Mouse (Mus musculus) forebrain, embryonic 15.5 days (tissue): ENCODE results near the gene Pomp. TPM values are rescaled to one million over a fixed set of nuclear protein-coding genes. Genes with fewer than 3 reads are reported as not detected.
"Not testable (repeated sequence)": the region's sequence is repeated elsewhere in the genome, so short reads cannot be mapped to it uniquely, and the experiment has no call there.

Experiments used
- ATAC-seq: fragments of 200-750 bp; cut with Nextera tagmentation; replicated peaks from 2 replicates; pipeline ENCODE4 v1.8.0; 2017; ENCODE audit warnings: mild to moderate bottlenecking, moderate TSS enrichment, moderate library complexity
- H3K27ac ChIP-seq: fragments of 300-500 bp; sonication (generic); replicated peaks from 2 replicates; pipeline ENCODE4 v1.5.1; 2015; ENCODE audit warnings: mild to moderate bottlenecking, inconsistent platforms
- H3K27me3 ChIP-seq: fragments of 300-500 bp; sonication (generic); 2 replicates; pipeline ENCODE4 v1.6.1; 2015; ENCODE audit warnings: inconsistent platforms
- H3K36me3 ChIP-seq: fragments of 300-500 bp; sonication (generic); 2 replicates; pipeline ENCODE4 v1.6.1; 2015; ENCODE audit warnings: mild to moderate bottlenecking, inconsistent platforms
- H3K4me1 ChIP-seq: fragments of 300-500 bp; sonication (generic); 2 replicates; pipeline ENCODE4 v1.6.1; 2015; ENCODE audit warnings: inconsistent platforms
- H3K4me2 ChIP-seq: fragments of 300-500 bp; sonication (generic); replicated peaks from 2 replicates; pipeline ENCODE4 v1.6.1; 2015; ENCODE audit warnings: mild to moderate bottlenecking, inconsistent platforms
- H3K4me3 ChIP-seq: fragments of 300-500 bp; sonication (generic); 2 replicates; pipeline ENCODE4 v1.5.1; 2015; ENCODE audit warnings: mild to moderate bottlenecking, inconsistent platforms
- H3K9ac ChIP-seq: fragments of 300-500 bp; sonication (generic); replicated peaks from 2 replicates; pipeline ENCODE4 v1.6.1; 2015; ENCODE audit warnings: mild to moderate bottlenecking, inconsistent platforms
- H3K9me3 ChIP-seq: fragments of 300-500 bp; sonication (generic); 2 replicates; pipeline ENCODE4 v1.6.1; 2016; ENCODE audit warnings: inconsistent platforms
- whole genome bisulfite sequencing: fragments of 180-500 bp; shearing (Covaris S2); methylation state at CpG from one replicate; pipeline ENCODE4 v1.1.7; 2015; ENCODE audit warnings: mixed read lengths; 5-methylcytosine and 5-hydroxymethylcytosine counted together
- polyA plus RNA-seq: library from polyadenylated mRNA; unstranded; fragments of >200 nt; fragmentation: Nextera tagmentation; extraction: Ambion mirVana; gene quantifications from 2 replicates; pipeline ENCODE4 v1.2.1, GENCODE M21; 2015

The Pomp gene
- polyA plus RNA-seq, 1 experiment from 2014 or later = 479 TPM

DNA sequence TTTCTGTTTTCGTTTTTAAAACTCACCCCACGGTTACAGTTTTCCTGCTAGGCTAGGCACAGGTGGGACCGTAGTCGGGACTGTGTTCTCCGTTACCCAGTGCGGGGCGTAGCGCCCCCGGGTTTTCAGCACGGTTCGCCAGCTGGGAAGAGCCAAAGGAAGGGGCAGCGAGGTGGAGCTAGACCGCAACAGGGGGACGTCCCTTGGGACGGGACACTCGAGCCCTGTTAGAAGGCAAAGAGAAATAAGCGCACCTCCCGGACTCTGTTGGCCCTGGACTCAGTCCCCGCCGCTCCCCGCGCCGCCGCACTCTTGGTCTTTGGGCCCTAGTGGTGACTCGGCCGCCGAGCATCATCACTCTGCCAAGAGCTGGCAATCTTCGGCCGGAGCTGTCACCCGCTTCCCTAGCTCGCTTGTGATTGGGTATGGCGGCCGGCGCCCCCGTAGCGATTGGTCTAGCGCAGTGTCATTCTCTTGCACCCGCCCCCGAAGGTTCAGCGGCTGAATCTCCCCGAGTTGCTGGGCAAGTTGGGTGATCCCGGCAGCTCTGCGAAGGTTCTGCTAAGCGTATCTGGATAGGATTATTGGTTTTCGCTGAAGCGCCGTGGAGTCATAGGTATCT is 34.3 kb downstream of the Pomp start, which contains the start of gene Slc46a3:
TSS of gene Slc46a3 (minus strand) at position 361 of the 622 bp plus-strand sequence.
- peak within 1 kb of the TSS; percentile 79 for H3K4me3 ChIP-seq
- peak within 1 kb of the TSS; percentile 98 for H3K4me2 ChIP-seq
- no peak within 1 kb of the TSS for H3K27ac ChIP-seq
- H3K9me3 ChIP-seq = no peaks in the 10 kb centered on the region
- H3K4me1 ChIP-seq = peaks cover 16% of the 10 kb centered on the region
- peaks cover 10% of the 10 kb centered on the region for H3K27me3 ChIP-seq
- peak; percentile 99 for ATAC-seq
- WGBS = under 1% methylated on average over 47 of the region's 47 CpGs
- peak within 1 kb of the TSS; percentile 58 for H3K9ac ChIP-seq
- H3K36me3 ChIP-seq = no peaks in the 10 kb centered on the region

DNA sequence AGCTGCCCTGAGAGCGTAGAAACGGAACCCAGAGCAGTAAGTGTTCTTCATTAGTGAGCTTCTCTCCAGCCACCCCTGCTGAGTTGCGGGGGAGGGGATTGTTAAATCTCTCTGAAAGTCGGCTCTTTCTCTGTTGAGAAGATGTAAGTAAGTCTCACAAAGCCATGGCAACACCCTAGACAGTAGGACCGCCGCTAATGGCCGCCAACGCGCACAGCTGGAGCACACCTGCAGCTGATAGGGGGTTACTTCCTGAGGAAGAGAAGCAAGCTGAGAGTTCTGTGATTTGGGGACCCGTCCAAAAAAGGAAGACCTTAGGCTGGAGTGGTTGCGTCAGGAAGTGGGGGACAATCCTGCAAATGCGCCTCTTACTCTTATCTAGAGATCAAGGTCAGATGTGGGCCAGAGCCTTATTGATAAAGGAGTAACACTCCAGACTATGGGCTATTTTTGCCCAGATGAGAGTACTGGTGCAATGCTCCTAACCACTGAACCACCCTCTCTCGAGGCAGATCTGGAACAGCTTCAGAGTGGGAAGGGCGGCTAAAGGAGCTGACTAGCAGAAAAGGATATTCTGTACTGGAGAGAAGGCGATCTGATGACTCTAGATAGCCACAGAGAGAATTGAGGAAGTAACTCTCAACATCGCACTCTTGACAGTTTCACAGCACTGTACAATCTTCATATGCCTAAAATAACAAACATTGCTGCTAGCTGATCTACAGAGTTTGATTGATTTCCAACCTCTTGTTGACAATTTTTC is 35.4 kb downstream of the Pomp start:
- Histone ChIP-seq H3K4me1 (peaks cover 16% of the 10 kb centered on the region), H3K27ac (no peak overlapping the region), H3K9ac (no peak overlapping the region), H3K4me2 (peak overlapping the region; percentile 98), H3K9me3 (no peaks in the 10 kb centered on the region), H3K36me3 (no peaks in the 10 kb centered on the region), H3K27me3 (peaks cover 10% of the 10 kb centered on the region), H3K4me3 (peak overlapping the region; percentile 79)
- WGBS = 24% methylated on average over 16 of the region's 16 CpGs
- ATAC-seq = no peak; the same call in 1 of the 2 replicates

DNA sequence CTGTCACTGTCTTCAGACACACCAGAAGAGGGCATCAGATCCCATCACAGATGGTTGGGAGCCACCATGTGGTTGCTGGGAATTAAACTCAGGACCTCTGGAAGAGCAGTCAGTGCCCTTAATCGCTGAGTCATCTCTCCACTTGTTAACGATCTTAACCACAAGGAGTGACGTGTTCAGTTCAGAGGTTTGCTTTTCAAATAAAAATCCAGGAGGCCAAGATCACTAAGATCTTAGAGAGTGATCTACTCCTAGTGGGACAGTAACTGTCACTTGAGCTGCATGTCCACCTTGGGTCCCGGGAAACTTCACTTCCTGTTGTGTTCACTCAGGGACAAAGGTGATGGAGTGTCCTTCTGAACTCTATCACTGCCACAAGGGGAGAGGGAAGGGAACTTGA is 36.2 kb downstream of the Pomp start:
- H3K9me3 ChIP-seq = not testable (repeated sequence)

DNA sequence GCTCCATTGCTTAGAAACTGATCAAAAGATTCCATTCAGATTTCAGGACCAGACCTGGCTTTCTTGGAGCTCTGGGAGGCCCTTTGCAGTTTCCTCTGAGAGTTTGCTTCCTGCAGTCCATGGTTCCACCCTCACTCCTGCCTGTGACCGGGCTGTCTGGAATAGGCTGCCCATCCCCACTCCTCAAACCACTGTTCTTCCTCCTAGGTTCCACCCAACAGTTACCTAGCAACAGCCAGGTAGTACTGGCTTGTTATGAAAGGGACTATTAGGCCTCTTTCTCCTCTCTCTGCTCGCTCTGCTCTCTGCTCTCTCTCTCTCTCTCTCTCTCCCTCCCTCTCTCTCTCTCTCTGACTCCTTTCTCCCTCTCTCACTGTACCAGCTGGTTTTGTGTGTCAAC is 38.0 kb downstream of the Pomp start:
- Histone ChIP-seq H3K9ac (no peak overlapping the region), H3K27me3 (peaks cover 9% of the 10 kb centered on the region), H3K27ac (no peak overlapping the region), H3K4me1 (peaks cover 16% of the 10 kb centered on the region), H3K4me2 (no peak overlapping the region), H3K4me3 (no peak overlapping the region), H3K9me3 (no peaks in the 10 kb centered on the region), H3K36me3 (no peaks in the 10 kb centered on the region)
- no peak for ATAC-seq
- WGBS = 69% methylated on average over 2 of the region's 2 CpGs

More for the DNA sequence above, 36.2 kb downstream of the Pomp start:
- H3K27me3 ChIP-seq = peaks cover 10% of the 10 kb centered on the region
- not testable (repeated sequence) for H3K4me3 ChIP-seq, H3K36me3 ChIP-seq, ATAC-seq, H3K27ac ChIP-seq, H3K9ac ChIP-seq, H3K4me2 ChIP-seq
- peaks cover 16% of the 10 kb centered on the region for H3K4me1 ChIP-seq
- WGBS = 76% methylated on average over 4 of the region's 4 CpGs

DNA sequence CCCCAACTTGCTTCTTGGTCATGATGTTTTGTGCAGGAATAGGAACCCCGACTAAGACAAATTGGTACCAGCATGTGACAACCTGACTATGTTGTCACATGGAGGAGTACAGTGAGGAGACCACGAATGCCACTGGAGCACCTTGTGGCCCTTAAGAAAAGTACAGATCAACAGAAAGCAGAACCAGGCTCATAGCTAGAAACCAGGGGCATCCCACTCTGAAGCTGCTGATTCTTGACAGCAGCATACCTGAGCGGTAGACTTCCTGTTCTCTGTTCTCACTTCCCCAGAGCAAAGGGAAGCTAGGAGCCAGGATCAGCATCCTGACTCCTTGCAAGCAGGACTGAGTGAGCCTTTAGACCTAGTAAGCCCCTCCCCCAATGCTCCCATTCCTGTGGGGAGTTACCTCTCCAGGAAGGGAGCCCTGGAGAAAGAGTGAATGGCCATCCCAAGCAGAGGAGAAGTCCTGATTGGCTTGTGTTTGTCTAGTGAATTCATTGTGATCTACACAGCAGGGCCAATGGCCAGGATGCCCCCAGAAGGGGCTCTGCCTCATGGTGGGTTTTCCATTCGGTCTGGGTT is 38.8 kb downstream of the Pomp start:
- Histone ChIP-seq H3K9me3 (no peaks in the 10 kb centered on the region), H3K9ac (no peak overlapping the region), H3K4me3 (no peak overlapping the region), H3K27me3 (peaks cover 7% of the 10 kb centered on the region), H3K36me3 (no peaks in the 10 kb centered on the region), H3K4me2 (no peak overlapping the region), H3K27ac (no peak overlapping the region), H3K4me1 (peaks cover 11% of the 10 kb centered on the region)
- no peak for ATAC-seq
- WGBS = 66% methylated on average over 4 of the region's 4 CpGs

DNA sequence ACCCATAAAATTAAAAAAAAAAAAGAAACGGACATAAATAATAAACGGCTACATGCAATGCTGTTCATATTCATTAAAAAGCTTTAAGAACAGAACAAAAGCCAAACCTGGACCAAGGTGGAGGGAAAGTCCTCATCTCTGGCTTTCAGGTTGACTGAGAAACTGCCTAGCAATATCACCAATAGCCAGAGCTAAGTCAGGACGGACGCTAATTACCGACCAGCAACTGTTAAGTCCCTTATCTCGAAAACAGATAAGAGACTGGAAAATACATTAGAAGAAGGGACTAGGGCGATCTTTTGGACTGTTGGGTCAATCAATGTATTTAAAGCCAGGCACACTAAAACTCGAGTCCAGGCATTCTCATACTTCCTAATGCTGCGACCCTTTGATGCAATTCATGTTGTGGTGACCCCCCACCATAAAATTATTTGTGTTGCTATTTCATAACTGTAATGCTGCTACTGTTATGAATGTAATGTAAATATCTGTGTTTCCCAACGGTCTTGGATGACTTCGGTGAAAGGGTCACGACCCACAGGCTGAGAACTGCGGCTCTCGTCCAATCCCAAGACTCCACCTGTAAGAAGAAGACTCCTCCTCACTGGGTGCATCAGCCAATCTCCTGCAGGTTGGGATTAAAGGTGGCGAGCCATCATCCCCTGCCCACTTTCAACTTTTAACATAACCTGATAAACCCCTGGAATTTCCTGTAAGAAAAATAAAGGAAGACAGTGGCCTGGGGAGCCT is 41.9 kb downstream of the Pomp start:
- no peak overlapping the region for H3K4me3 ChIP-seq
- H3K27ac ChIP-seq = no peak overlapping the region
- no peaks in the 10 kb centered on the region for H3K4me1 ChIP-seq
- H3K9ac ChIP-seq = no peak overlapping the region
- 88% methylated on average over 15 of the region's 15 CpGs for WGBS
- no peaks in the 10 kb centered on the region for H3K27me3 ChIP-seq
- no peak overlapping the region for H3K4me2 ChIP-seq
- ATAC-seq = no peak
- H3K36me3 ChIP-seq = no peaks in the 10 kb centered on the region
- no peaks in the 10 kb centered on the region for H3K9me3 ChIP-seq

DNA sequence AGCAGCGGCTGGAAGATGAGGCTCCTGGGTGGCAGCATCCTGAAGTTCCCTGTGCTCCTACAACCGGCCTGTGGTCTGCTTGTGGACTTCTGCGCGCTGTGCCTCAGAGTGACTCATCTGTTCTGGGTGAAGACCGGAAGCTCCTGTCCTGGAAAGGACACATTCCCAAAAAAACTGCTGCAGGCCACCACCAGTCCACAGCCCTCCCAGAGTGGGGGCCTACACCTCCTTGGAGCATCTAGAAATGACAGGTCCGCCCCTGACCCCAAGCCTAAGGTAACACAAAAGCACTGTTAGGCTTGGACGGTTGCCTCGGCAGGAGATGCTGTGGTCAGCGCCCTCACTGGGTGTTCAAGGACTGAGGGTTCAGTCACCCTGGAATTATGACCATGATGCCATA is 42.9 kb downstream of the Pomp start:
- H3K9ac ChIP-seq = no peak overlapping the region
- WGBS = 90% methylated on average over 9 of the region's 9 CpGs
- H3K27ac ChIP-seq = no peak overlapping the region
- no peak overlapping the region for H3K4me2 ChIP-seq
- ATAC-seq = no peak
- H3K36me3 ChIP-seq = no peaks in the 10 kb centered on the region
- no peak overlapping the region for H3K4me3 ChIP-seq
- H3K4me1 ChIP-seq = no peaks in the 10 kb centered on the region
- no peaks in the 10 kb centered on the region for H3K27me3 ChIP-seq
- no peaks in the 10 kb centered on the region for H3K9me3 ChIP-seq

DNA sequence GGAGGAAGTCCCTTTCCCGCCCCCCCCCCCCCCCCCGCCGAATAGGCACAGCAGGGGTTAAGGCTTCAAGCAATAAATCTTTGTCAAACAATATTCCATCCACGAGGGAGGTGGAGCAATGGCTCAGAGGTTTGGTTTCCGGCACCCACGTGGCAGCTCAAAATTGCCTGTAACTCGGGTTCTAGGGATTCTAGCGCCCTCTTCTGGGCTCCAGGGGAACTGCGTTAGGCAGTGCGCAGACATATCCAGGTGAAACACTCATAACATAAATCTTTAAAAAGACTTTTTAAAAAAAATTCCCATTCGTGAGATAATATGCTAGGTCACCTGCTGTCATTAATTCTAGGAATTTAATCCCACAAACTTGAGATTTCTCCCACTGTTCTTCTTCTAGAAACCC is 46.9 kb downstream of the Pomp start:
- 65% methylated on average over 11 of the region's 11 CpGs for WGBS
- no peaks in the 10 kb centered on the region for H3K27me3 ChIP-seq

DNA sequence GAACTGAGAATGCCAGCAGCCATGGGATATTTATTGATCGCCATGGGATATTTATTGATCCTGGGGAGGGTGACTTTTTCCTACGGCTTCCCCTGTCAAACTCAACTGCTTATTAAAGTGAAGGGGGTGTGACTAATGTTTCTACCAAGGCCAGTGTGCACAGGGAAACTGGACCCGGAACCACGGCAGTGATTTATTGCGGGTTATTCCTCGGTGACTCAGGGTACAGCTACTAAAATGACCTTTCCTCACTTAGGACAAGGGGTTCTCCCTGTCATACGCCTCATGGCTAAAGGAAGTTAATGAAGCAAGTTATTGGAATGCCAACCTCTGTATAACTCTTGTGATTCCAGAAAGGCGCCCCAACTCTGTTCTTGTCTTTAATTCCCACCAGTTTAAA is 47.6 kb downstream of the Pomp start:
- Histone ChIP-seq H3K4me1 (no peaks in the 10 kb centered on the region), H3K9ac (no peak overlapping the region), H3K27ac (no peak overlapping the region), H3K4me3 (no peak overlapping the region), H3K27me3 (no peaks in the 10 kb centered on the region), H3K9me3 (no peaks in the 10 kb centered on the region), H3K36me3 (no peaks in the 10 kb centered on the region), H3K4me2 (no peak overlapping the region)
- no peak for ATAC-seq
- WGBS = 93% methylated on average over 8 of the region's 8 CpGs

More for the DNA sequence above, 46.9 kb downstream of the Pomp start:
- H3K27ac ChIP-seq = no peak overlapping the region
- no peak for ATAC-seq
- H3K36me3 ChIP-seq = no peaks in the 10 kb centered on the region
- no peak overlapping the region for H3K9ac ChIP-seq
- no peak overlapping the region for H3K4me3 ChIP-seq
- no peaks in the 10 kb centered on the region for H3K4me1 ChIP-seq
- no peaks in the 10 kb centered on the region for H3K9me3 ChIP-seq
- H3K4me2 ChIP-seq = no peak overlapping the region

DNA sequence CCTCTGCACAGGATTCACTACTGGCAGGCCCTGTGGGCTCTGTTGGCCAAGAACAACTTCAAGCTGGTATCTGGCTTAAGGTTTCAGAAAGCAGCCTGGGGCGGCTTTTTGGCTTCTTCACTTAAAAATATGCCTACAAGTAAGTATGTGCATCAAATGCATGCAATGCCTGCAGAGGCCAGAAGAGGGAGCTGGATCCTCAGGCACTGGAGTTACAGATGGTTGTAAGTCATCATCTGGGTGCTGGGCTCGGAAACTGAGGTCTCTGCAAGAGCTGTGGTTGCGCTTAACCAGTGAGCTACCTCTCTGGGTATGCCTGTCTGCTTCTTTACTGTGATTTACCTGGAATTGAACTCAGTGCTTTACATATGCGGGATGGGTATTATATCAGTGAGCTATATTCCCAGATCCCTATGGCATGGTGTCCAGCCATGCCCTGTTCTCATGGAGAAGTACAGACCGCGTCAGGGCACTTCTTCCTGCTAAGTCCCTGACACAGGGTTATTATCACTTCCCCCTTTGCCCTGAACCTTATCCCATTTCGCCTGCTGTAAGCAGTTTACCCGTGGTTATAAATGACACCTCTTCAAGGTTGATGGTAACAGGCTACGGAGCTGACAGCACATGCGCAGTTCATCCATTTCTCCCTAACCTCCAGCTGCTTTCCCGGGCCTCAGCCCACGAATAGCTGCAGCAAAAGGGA is 50.7 kb downstream of the Pomp start:
- H3K4me2 ChIP-seq = no peak overlapping the region
- no peak overlapping the region for H3K4me3 ChIP-seq
- no peaks in the 10 kb centered on the region for H3K4me1 ChIP-seq
- H3K9ac ChIP-seq = no peak overlapping the region
- no peaks in the 10 kb centered on the region for H3K36me3 ChIP-seq
- ATAC-seq = no peak
- no peak overlapping the region for H3K27ac ChIP-seq
- WGBS = 84% methylated on average over 12 of the region's 12 CpGs
- no peaks in the 10 kb centered on the region for H3K9me3 ChIP-seq
- no peaks in the 10 kb centered on the region for H3K27me3 ChIP-seq

DNA sequence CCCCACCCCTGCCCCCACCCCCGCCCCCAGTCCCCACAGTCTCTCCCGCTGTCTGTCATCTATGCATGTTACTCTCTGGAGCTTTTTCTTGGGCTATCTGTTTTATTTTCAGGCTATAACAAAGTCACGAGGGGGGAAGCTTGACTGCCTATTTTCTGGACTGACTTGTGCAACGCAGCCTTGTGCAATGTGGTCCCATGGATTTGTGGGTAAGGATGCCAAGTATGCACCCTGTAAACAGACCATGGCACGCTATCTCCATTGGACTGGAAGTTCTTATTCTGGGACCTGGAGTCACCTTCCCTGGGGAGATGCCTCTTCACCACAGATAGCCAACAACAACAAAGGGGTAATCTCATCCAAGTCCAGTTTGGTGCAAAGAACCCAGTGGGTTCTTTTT is 51.5 kb downstream of the Pomp start:
- 75% methylated on average over 5 of the region's 5 CpGs for WGBS
- no peak for ATAC-seq

More for the DNA sequence above, 51.5 kb downstream of the Pomp start:
- Histone ChIP-seq H3K4me2 (no peak overlapping the region), H3K27me3 (no peaks in the 10 kb centered on the region), H3K27ac (no peak overlapping the region), H3K9ac (no peak overlapping the region), H3K4me1 (no peaks in the 10 kb centered on the region), H3K36me3 (no peaks in the 10 kb centered on the region), H3K9me3 (no peaks in the 10 kb centered on the region), H3K4me3 (no peak overlapping the region)
